Mouse (Mus musculus) T-cell, adult 66 days (primary cell): ENCODE data around the gene Smim6. TPM values are rescaled to one million over a fixed set of nuclear protein-coding genes. Genes with fewer than 3 reads are reported as not detected.

Experiments
- total RNA-seq, 2 experiments: library from RNA; stranded (reverse); gene quantifications; 3 replicates in 1 of 2; 4 replicates in 1 of 2; pipeline ENCODE4 v1.2.4; 2023

Smim6 gene
- not detected for total RNA-seq

DNA sequence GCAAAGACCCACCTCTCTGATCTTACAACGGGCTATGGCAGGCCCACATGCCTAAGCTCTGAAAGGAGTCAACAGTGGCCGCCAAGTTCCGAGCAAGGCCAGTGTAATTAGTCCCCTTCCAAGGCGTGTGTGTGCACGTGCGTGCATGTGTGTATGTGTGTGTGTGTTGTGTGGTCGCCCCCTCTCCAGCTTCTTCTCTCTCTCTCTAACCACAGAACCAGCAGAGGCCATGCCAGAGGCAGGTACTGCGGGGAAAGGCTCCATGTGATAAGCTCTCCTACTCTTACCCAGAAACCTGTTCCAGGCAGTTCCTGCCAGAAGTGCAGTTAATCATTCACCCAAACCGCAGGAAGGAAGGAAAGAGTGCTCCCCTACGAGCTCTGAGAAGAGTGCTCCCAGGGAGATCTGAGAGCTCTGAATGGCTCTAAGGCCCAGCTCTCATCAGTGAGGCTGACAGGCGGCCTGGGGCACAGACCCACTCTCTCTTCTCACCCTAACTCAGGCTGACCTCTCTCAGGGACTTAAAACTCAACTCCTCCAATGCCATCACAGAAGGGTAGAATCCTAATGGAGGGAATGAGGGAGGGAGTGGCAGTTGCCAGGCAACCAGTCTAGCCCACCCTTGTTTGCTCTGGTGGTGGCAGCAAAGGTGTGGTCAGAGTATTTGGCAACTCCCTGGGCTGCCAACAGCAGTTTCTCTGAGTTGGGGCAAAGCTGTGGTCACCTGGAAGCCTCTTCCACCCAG, at the start of gene Smim6:
Gene Smim6, plus strand, starts transcription at position 386 of the 745 bp plus-strand sequence.

DNA sequence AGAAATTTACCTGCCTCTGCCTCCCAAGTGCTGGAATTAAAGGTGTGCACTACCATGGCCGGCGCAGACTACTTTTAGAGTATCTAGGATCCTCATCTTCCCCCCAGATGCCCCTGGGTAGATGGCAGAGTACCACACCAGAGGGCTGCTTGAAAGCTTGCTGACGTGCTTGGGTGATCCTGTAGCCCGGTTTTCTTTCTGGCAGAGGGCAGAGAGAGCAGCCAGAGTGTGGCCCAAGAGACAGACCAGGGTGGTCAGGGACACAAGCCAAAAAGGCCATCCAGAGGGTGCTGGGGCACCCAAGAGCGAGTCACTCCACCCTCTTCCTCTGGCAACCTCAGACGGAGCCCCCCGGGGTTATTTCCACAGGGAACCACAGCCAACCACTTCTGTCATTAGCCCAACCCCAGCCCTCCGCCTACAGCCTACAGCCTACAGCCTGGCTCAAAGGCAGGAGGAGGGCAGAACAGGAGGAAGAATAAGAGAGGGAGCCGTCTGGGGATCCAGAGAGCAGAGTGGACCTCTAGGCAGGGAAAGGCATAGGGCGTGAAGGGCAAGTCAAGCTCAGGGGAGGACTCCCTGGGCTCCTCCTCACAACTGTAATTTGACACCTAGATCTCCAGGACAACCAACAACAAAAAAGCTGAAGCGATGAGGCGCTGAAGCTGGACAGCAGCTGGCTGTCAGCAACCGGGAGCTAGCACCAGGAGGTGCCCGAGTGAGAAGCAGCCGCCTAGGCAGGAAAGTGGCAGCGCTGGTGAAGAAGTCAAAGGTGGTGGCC, 12.1 kb upstream of the Smim6 start, which contains the start of gene Smim5:
Gene Smim5, plus strand, starts transcription at position 481 of the 781 bp plus-strand sequence.

DNA sequence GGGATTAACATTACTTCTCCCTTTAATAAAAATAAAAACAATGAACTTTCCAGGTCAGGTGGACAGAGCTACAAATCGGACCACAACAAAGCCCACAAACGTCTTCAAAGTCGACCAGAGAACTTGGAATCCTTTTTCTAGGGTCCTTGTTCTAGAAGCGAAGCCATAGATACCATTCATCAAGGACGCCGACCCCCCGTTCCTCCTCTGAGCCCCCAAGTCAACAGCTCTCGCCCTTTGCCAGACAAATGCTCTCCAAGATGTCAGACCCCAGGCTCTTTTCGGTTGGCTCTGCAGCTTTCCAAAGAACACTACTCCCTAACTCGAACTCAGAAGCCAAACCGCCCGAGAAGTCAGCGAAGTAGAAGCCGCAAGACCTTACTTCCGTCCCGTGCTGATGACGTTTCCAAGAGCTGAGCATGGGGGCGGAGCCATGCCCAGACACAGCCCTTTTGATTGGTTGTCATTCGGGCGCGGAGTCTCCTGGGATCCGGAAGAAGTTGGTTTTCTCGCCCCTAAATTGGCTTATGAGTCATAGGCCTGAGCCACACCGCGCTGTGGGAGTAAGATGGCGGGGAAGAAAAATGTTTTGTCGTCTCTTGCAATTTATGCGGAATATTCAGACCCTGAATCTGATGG, 21.4 kb downstream of the Smim6 start, which contains the start of the genes Sap30bp and Recql5:
Gene Sap30bp, plus strand, starts transcription at position 175 of the 639 bp plus-strand sequence.
Gene Recql5, minus strand, starts transcription at position 370 of the 639 bp plus-strand sequence.

Other genes starting within 250 kb of the Smim6 start
- gene Grb2, start 203.4 kb upstream of the Smim6 start, total RNA-seq = 100 to 1,000 TPM; 135 to 150 TPM
- 10 to 100 TPM; 66.9 to 67.1 TPM for gene Tmem94, start 146.6 kb upstream of the Smim6 start, total RNA-seq
- 1 to 10 TPM; 1.8 to 2.3 TPM for gene Caskin2, start 98.4 kb upstream of the Smim6 start, total RNA-seq
- gene Tsen54, start 97.3 kb upstream of the Smim6 start, total RNA-seq = 10 to 100 TPM; 24.8 to 26.0 TPM
- 10 to 100 TPM; 40.6 to 43.0 TPM for gene Llgl2, start 88.0 kb upstream of the Smim6 start, total RNA-seq
- gene Myo15b, start 53.6 kb upstream of the Smim6 start, total RNA-seq = 1 to 10 TPM in 1 of 2 experiments, not detected in 1; 1.2 TPM
- gene Smim5, start 12.1 kb upstream of the Smim6 start, total RNA-seq = 1 to 10 TPM; 2.2 to 2.4 TPM
- gene Sap30bp, start 21.3 kb downstream of the Smim6 start, total RNA-seq = 10 to 100 TPM; 41.0 to 56.5 TPM
- 10 to 100 TPM; 21.4 to 23.4 TPM for gene Recql5, start 21.5 kb downstream of the Smim6 start, total RNA-seq
- under 1 TPM in 1 of 2 experiments, not detected in 1; 0.12 TPM for gene Itgb4, start 62.7 kb downstream of the Smim6 start, total RNA-seq
- 10 to 100 TPM; 16.1 to 20.7 TPM for gene Galk1, start 100.7 kb downstream of the Smim6 start, total RNA-seq
- gene H3f3b, start 115.9 kb downstream of the Smim6 start, total RNA-seq = 1,000 to 10,000 TPM; 1,503 to 1,566 TPM
- 10 to 100 TPM; 49.6 to 53.8 TPM for gene Unk, start 118.3 kb downstream of the Smim6 start, total RNA-seq
- 10 to 100 TPM; 87.7 TPM for gene Unc13d, start 165.9 kb downstream of the Smim6 start, total RNA-seq
- 100 to 1,000 TPM; 145 to 163 TPM for gene Wbp2, start 175.0 kb downstream of the Smim6 start, total RNA-seq
- 1 to 10 TPM; 1.9 to 3.2 TPM for gene Trim47, start 215.2 kb downstream of the Smim6 start, total RNA-seq
- 10 to 100 TPM; 37.9 to 43.8 TPM for gene Trim65, start 219.1 kb downstream of the Smim6 start, total RNA-seq
- 10 to 100 TPM; 47.3 to 65.1 TPM for gene Mrpl38, start 226.9 kb downstream of the Smim6 start, total RNA-seq